Mouse (Mus musculus) stomach, postnatal 0 days (tissue): ENCODE data around the gene Spata16.

Source experiments
- CTCF ChIP-seq: IDR thresholded peaks from 2 replicates; pipeline ENCODE4 v1.5.1; 2016; ENCODE audit warnings: antibody characterized with exemption, low read depth, mild to moderate bottlenecking, moderate library complexity
- EP300 ChIP-seq: optimal IDR thresholded peaks from 2 replicates; pipeline ENCODE3; 2016; ENCODE audit warnings: antibody characterized with exemption

GRCm38 (mm10) chr3:26980371-26980770, 343.0 kb downstream of the Spata16 start:
- TF ChIP-seq EP300: no peak
- TF ChIP-seq CTCF: no peak
